Mouse (Mus musculus) midbrain, embryonic 15.5 days (tissue): ENCODE results near the gene Naa80. TPM values are rescaled to one million over a fixed set of nuclear protein-coding genes. Genes with fewer than 3 reads are reported as not detected.
A peak's percentile ranks its signal among the peaks of the same experiment; 100 is the strongest.

Experiments used
- ATAC-seq: fragments of 200-750 bp; cut with Nextera tagmentation; replicated peaks from 2 replicates; pipeline ENCODE4 v1.8.0; 2017; ENCODE audit warnings: moderate TSS enrichment
- H3K27ac ChIP-seq: fragments of 300-500 bp; sonication (generic); 2 replicates; pipeline ENCODE4 v1.5.1; 2015; ENCODE audit warnings: mild to moderate bottlenecking, inconsistent platforms
- H3K27me3 ChIP-seq: fragments of 300-500 bp; sonication (generic); replicated peaks from 2 replicates; pipeline ENCODE4 v1.6.1; 2015; ENCODE audit warnings: inconsistent platforms
- H3K36me3 ChIP-seq: fragments of 300-500 bp; sonication (generic); replicated peaks from 2 replicates; pipeline ENCODE4 v1.6.1; 2015; ENCODE audit warnings: inconsistent platforms
- H3K4me1 ChIP-seq: fragments of 300-500 bp; sonication (generic); 2 replicates; pipeline ENCODE4 v1.6.1; 2015; ENCODE audit warnings: inconsistent platforms
- H3K4me2 ChIP-seq: fragments of 300-500 bp; sonication (generic); 2 replicates; pipeline ENCODE4 v1.6.1; 2015; ENCODE audit warnings: inconsistent platforms, mild to moderate bottlenecking, moderate library complexity
- H3K4me3 ChIP-seq: fragments of 300-500 bp; sonication (generic); 2 replicates; pipeline ENCODE4 v1.5.1; 2015; ENCODE audit warnings: mild to moderate bottlenecking, inconsistent platforms
- H3K9ac ChIP-seq: fragments of 300-500 bp; sonication (generic); 2 replicates; pipeline ENCODE4 v1.6.1; 2015; ENCODE audit warnings: mild to moderate bottlenecking, inconsistent platforms
- H3K9me3 ChIP-seq: fragments of 300-500 bp; sonication (generic); 2 replicates; pipeline ENCODE4 v1.6.1; 2016; ENCODE audit warnings: inconsistent platforms
- WGBS: fragments of 180-500 bp; shearing (Covaris S2); methylation state at CpG from one replicate; pipeline ENCODE4 v1.1.7; 2015; ENCODE audit warnings: mixed read lengths; 5-methylcytosine and 5-hydroxymethylcytosine counted together
- polyA plus RNA-seq: library from polyadenylated mRNA; unstranded; fragments of >200 nt; fragmentation: Nextera tagmentation; extraction: Ambion mirVana; gene quantifications from 2 replicates; pipeline ENCODE4 v1.2.1, GENCODE M21; 2015

Naa80 gene
- polyA plus RNA-seq, 1 experiment from 2014 or later, result 21.4 TPM

- Histone ChIP-seq H3K27me3 (no peaks in the 10 kb centered on the region), H3K4me3 (peak overlapping the region; percentile 2; the same call in 1 of the 2 replicates), H3K9me3 (no peaks in the 10 kb centered on the region), H3K9ac (peak overlapping the region; percentile 3; the same call in 1 of the 2 replicates), H3K4me1 (peaks cover 91% of the 10 kb centered on the region), H3K4me2 (peak overlapping the region; percentile 97), H3K36me3 (no peaks in the 10 kb centered on the region), H3K27ac (peak overlapping the region; percentile 92)
- 5% methylated on average over 14 of the region's 14 CpGs for WGBS
- peak; percentile 3; the same call in 1 of the 2 replicates for ATAC-seq
Measured at GRCm38 (mm10) chr9:107629901-107630425, 51.3 kb downstream of the Naa80 start.

GRCm38 (mm10) chr9:107630576-107630975, 51.9 kb downstream of the Naa80 start:
- H3K9ac ChIP-seq, result peak overlapping the region; percentile 3; the same call in 1 of the 2 replicates
- H3K4me2 ChIP-seq, result peak overlapping the region; percentile 97
- no peaks in the 10 kb centered on the region for H3K27me3 ChIP-seq
- H3K4me1 ChIP-seq, result peaks cover 91% of the 10 kb centered on the region
- ATAC-seq, result peak; percentile 7
- H3K36me3 ChIP-seq, result no peaks in the 10 kb centered on the region
- peak overlapping the region; percentile 92 for H3K27ac ChIP-seq
- peak overlapping the region; percentile 2; the same call in 1 of the 2 replicates for H3K4me3 ChIP-seq
- WGBS, result 3% methylated on average over 4 of the region's 4 CpGs
- no peaks in the 10 kb centered on the region for H3K9me3 ChIP-seq

- peaks cover 93% of the 10 kb centered on the region for H3K4me1 ChIP-seq
- no peaks in the 10 kb centered on the region for H3K9me3 ChIP-seq
- ATAC-seq, result no peak
- H3K4me3 ChIP-seq, result 0 out of 2 replicates have a peak overlapping the region, but pooled peaks have one; percentile 76
- no peak overlapping the region for H3K9ac ChIP-seq
- 22% methylated on average over 9 of the region's 9 CpGs for WGBS
- H3K4me2 ChIP-seq, result peak overlapping the region; percentile 97
- H3K27ac ChIP-seq, result peak overlapping the region; percentile 92
- H3K27me3 ChIP-seq, result no peaks in the 10 kb centered on the region
- H3K36me3 ChIP-seq, result no peaks in the 10 kb centered on the region
Measured at GRCm38 (mm10) chr9:107631311-107631826, 52.7 kb downstream of the Naa80 start.

GRCm38 (mm10) chr9:107631861-107632260, 53.2 kb downstream of the Naa80 start:
- 58% methylated on average over 8 of the region's 8 CpGs for WGBS
- peaks cover 92% of the 10 kb centered on the region for H3K4me1 ChIP-seq
- no peaks in the 10 kb centered on the region for H3K36me3 ChIP-seq
- ATAC-seq, result no peak
- peak overlapping the region; percentile 97 for H3K4me2 ChIP-seq
- H3K9me3 ChIP-seq, result no peaks in the 10 kb centered on the region
- H3K9ac ChIP-seq, result peak overlapping the region; percentile 90; the same call in 1 of the 2 replicates
- peak overlapping the region; percentile 92 for H3K27ac ChIP-seq
- peak overlapping the region; percentile 76; the same call in 1 of the 2 replicates for H3K4me3 ChIP-seq
- H3K27me3 ChIP-seq, result no peaks in the 10 kb centered on the region

- Histone ChIP-seq H3K9me3 (no peaks in the 10 kb centered on the region), H3K4me3 (peak overlapping the region; percentile 76), H3K36me3 (no peaks in the 10 kb centered on the region), H3K4me2 (peak overlapping the region; percentile 97), H3K4me1 (peaks cover 92% of the 10 kb centered on the region), H3K9ac (peak overlapping the region; percentile 90), H3K27me3 (no peaks in the 10 kb centered on the region), H3K27ac (peak overlapping the region; percentile 92)
- 11% methylated on average over 6 of the region's 6 CpGs for WGBS
- ATAC-seq, result no peak
Measured at GRCm38 (mm10) chr9:107632478-107632877, 53.8 kb downstream of the Naa80 start.

- Histone ChIP-seq H3K27ac (peak overlapping the region; percentile 92), H3K36me3 (no peaks in the 10 kb centered on the region), H3K9ac (peak overlapping the region; percentile 90), H3K4me1 (peaks cover 89% of the 10 kb centered on the region), H3K27me3 (no peaks in the 10 kb centered on the region), H3K4me2 (peak overlapping the region; percentile 97), H3K9me3 (no peaks in the 10 kb centered on the region), H3K4me3 (peak overlapping the region; percentile 76)
- WGBS, result 1% methylated on average over 32 of the region's 33 CpGs
- no peak for ATAC-seq
Measured at GRCm38 (mm10) chr9:107633091-107633660, 54.5 kb downstream of the Naa80 start.

Other genes with a start within 250 kb of the Naa80 start
- 20.1 and 21.1 TPM in 2 replicates for gene Hemk1, start 240.5 kb upstream of the Naa80 start, polyA plus RNA-seq
- gene 6430571L13Rik, start 238.3 kb upstream of the Naa80 start, polyA plus RNA-seq, result 9.7 TPM in 2 replicates
- gene Cacna2d2, start 179.3 kb upstream of the Naa80 start, polyA plus RNA-seq, result 10.2 and 10.3 TPM in 2 replicates
- 48.0 and 50.5 TPM in 2 replicates for gene Tmem115, start 44.9 kb upstream of the Naa80 start, polyA plus RNA-seq
- 45.1 and 45.7 TPM in 2 replicates for gene Cyb561d2, start 36.7 kb upstream of the Naa80 start, polyA plus RNA-seq
- gene Nprl2, start 36.7 kb upstream of the Naa80 start, polyA plus RNA-seq, result 78.4 and 81.6 TPM in 2 replicates
- 4.6 TPM in 2 replicates for gene Zmynd10, start 31.6 kb upstream of the Naa80 start, polyA plus RNA-seq
- gene Rassf1, start 27.3 kb upstream of the Naa80 start, polyA plus RNA-seq, result 44.4 and 45.3 TPM in 2 replicates
- gene Tusc2, start 15.6 kb upstream of the Naa80 start, polyA plus RNA-seq, result 123 and 125 TPM in 2 replicates
- 82.9 and 88.7 TPM in 2 replicates for gene Hyal2, start 10.9 kb upstream of the Naa80 start, polyA plus RNA-seq
- 7.9 and 9.5 TPM in 2 replicates for gene Hyal1, start 2.0 kb upstream of the Naa80 start, polyA plus RNA-seq
- 1.8 TPM in 2 replicates for gene Hyal3, start 1.9 kb downstream of the Naa80 start, polyA plus RNA-seq
- 14.5 and 16.9 TPM in 2 replicates for gene Ifrd2, start 8.8 kb downstream of the Naa80 start, polyA plus RNA-seq
- gene Sema3b, start 30.3 kb downstream of the Naa80 start, polyA plus RNA-seq, result 4.3 and 4.9 TPM in 2 replicates
- gene Gnai2, start 56.5 kb downstream of the Naa80 start, polyA plus RNA-seq, result 299 and 386 TPM in 2 replicates
- 31.8 and 40.4 TPM in 2 replicates for gene Slc38a3, start 90.6 kb downstream of the Naa80 start, polyA plus RNA-seq
- 2.1 and 2.2 TPM in 2 replicates for gene Gnat1, start 100.8 kb downstream of the Naa80 start, polyA plus RNA-seq
- gene Sema3f, start 131.6 kb downstream of the Naa80 start, polyA plus RNA-seq, result 26.0 and 31.2 TPM in 2 replicates
- 280 and 292 TPM in 2 replicates for gene Rbm5, start 192.1 kb downstream of the Naa80 start, polyA plus RNA-seq